Mouse (Mus musculus): ENCODE data around the gene Nbeal2. TPM values are rescaled to one million over a fixed set of nuclear protein-coding genes. Genes with fewer than 3 reads are reported as not detected.

Gene Nbeal2
- polyA plus RNA-seq, 1 experiment from 2014 or later: 3.6 TPM

DNA sequence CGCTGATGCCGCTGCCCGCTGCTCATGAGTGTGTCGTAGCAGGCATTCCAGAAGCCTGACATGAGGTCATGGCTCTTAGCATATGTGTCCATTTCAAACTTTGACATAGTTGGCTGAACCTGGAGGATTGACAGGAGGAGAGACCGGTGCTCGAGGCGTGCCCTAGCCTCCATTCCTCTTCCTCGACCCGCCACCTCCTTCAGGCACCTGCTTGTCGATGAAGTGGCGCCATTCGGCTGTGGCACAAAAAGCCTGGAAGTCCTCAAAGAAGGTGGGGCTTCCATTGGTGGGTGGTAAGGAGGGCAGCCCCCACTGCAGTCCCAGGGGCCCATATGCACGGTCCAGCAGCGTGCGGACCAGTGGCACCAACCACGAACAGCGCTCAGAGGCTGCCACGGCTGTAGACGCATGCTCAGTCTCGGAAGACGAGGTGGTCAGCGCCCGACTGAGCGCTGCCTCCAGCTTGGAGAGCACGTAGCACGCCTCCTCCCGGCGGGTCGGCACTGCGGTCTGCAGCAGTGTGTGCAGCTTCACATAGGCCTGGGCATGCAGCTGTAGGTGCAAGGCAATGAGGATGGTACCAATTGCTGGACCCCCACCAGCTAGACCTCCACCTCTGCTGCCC, 22.2 kb downstream of the Nbeal2 start:
- peak; percentile 74 for DNase-seq
- Histone ChIP-seq H3K4me1 (ENCODE audit: control insufficient read depth, insufficient read depth, low read length) (no peaks in the 10 kb centered on the region), H3K4me3 (replicated peaks; ENCODE audit: low read depth, low read length) (peak overlapping the region; percentile 22), H3K9ac (replicated peaks; ENCODE audit: low read length) (peak overlapping the region; percentile 30; the same call in 1 of the 2 replicates), H3K27me3 (ENCODE audit: control insufficient read depth, insufficient read depth, low read length) (0 out of 2 replicates have a peak, but pooled peaks cover 3% of the 10 kb centered on the region), H3K9me3 (ENCODE audit: control insufficient read depth, low read length) (no peaks in the 10 kb centered on the region), H3K4me2 (ENCODE audit: low read length) (peak overlapping the region; percentile 53), H3K27ac (replicated peaks; ENCODE audit: low read depth, low read length) (no peak overlapping the region), H3K36me3 (ENCODE audit: control insufficient read depth, insufficient read depth, low read length) (peaks cover 7% of the 10 kb centered on the region; the same call in 1 of the 2 replicates)
- 13% methylated on average over 30 of the region's 30 CpGs for whole genome bisulfite sequencing
- ATAC-seq (ENCODE audit: low FRiP score, low TSS enrichment): peak; percentile 14; the same call in 1 of the 2 replicates

DNA sequence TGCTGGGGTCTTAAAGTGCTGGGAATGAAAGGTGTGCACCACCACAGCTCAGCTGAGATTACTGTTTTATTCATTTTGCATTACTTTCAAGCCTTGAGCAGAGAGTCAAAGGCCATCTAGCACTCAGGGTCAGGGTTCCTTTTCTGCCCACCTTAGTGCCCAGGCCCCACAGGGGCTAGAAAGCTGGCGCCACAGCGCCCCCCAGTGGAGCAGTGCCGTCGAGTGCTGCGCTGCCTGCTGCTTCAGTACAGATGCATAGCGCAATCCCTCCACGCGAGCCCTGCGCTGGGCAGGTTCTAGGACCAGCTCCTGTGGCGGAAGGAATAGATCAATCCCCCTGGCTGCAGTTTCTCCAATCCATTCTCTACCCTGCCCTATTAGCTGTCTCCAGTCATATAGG, 22.8 kb downstream of the Nbeal2 start:
- no peaks in the 10 kb centered on the region for H3K4me1 ChIP-seq (ENCODE audit: control insufficient read depth, insufficient read depth, low read length)
- peak overlapping the region; percentile 53 for H3K4me2 ChIP-seq (ENCODE audit: low read length)
- H3K9ac ChIP-seq (replicated peaks; ENCODE audit: low read length): peak overlapping the region; percentile 30; the same call in 1 of the 2 replicates
- DNase-seq (peak; percentile 85), ATAC-seq (ENCODE audit: low FRiP score, low TSS enrichment) (no peak)
- WGBS: 6% methylated on average over 10 of the region's 10 CpGs
- no peak overlapping the region for H3K27ac ChIP-seq (replicated peaks; ENCODE audit: low read depth, low read length)
- 0 out of 2 replicates have a peak, but pooled peaks cover 7% of the 10 kb centered on the region for H3K36me3 ChIP-seq (ENCODE audit: control insufficient read depth, insufficient read depth, low read length)
- H3K4me3 ChIP-seq (replicated peaks; ENCODE audit: low read depth, low read length): peak overlapping the region; percentile 22; the same call in 1 of the 2 replicates
- 0 out of 2 replicates have a peak, but pooled peaks cover 3% of the 10 kb centered on the region for H3K27me3 ChIP-seq (ENCODE audit: control insufficient read depth, insufficient read depth, low read length)
- no peaks in the 10 kb centered on the region for H3K9me3 ChIP-seq (ENCODE audit: control insufficient read depth, low read length)

DNA sequence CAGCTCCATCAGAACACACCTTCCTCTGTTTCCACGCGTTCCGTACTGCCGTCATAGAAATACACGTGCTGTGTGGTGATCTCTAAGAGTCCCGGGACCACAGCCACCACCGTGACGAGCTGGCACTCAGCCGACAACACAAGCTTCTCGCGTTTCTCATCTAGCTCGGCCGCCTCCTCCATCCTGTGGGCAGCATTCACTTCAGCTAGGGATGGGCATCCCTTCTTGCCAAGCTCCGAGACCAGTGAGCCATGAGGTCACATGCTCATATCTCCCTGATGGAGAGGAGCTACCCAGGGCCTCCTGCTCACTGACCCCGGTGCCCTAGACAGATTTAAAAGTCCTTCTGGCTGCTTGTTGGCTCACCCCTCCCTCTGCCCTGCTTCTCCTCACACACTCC, 23.8 kb downstream of the Nbeal2 start:
- Histone ChIP-seq H3K27me3 (ENCODE audit: control insufficient read depth, insufficient read depth, low read length) (0 out of 2 replicates have a peak, but pooled peaks cover 3% of the 10 kb centered on the region), H3K9me3 (ENCODE audit: control insufficient read depth, low read length) (no peaks in the 10 kb centered on the region), H3K4me3 (replicated peaks; ENCODE audit: low read depth, low read length) (no peak overlapping the region), H3K4me2 (ENCODE audit: low read length) (no peak overlapping the region), H3K4me1 (ENCODE audit: control insufficient read depth, insufficient read depth, low read length) (no peaks in the 10 kb centered on the region), H3K9ac (replicated peaks; ENCODE audit: low read length) (no peak overlapping the region), H3K36me3 (ENCODE audit: control insufficient read depth, insufficient read depth, low read length) (0 out of 2 replicates have a peak, but pooled peaks cover 7% of the 10 kb centered on the region), H3K27ac (replicated peaks; ENCODE audit: low read depth, low read length) (no peak overlapping the region)
- DNase-seq (no peak), ATAC-seq (ENCODE audit: low FRiP score, low TSS enrichment) (no peak)
- 89% methylated on average over 15 of the region's 15 CpGs for WGBS

DNA sequence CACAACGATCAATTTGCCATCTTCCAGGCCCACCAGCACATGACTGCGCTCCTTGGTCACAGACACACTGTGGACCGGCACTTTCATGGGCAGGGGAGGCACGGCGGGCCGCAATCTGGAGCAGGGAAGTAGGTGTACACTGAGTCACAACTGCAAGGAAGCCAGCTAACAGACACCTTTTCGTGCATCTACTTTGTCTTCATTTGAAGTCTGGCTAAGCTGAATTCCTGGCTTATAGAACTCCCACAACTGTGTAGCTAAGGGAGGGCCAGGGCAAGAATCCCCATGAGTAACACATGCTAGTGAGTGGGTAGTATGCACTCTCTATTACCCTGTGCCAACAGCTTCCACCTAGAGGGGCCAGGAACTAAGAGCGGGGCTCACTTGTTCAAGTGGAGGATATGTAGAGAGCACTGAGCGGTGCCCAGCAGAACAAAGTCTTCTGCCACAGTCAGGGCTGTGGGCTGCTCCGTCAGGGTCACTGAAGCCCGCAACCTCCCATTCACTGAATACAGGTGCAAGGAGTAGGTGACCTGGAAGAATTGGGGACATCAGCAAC, 28.5 kb downstream of the Nbeal2 start:
- Histone ChIP-seq H3K9ac (replicated peaks; ENCODE audit: low read length) (peak overlapping the region; percentile 68), H3K4me1 (ENCODE audit: control insufficient read depth, insufficient read depth, low read length) (peaks cover 11% of the 10 kb centered on the region), H3K27ac (replicated peaks; ENCODE audit: low read depth, low read length) (peak overlapping the region; percentile 86), H3K27me3 (ENCODE audit: control insufficient read depth, insufficient read depth, low read length) (no peaks in the 10 kb centered on the region), H3K4me2 (ENCODE audit: low read length) (peak overlapping the region; percentile 99), H3K4me3 (replicated peaks; ENCODE audit: low read depth, low read length) (peak overlapping the region; percentile 46), H3K9me3 (ENCODE audit: control insufficient read depth, low read length) (no peaks in the 10 kb centered on the region), H3K36me3 (ENCODE audit: control insufficient read depth, insufficient read depth, low read length) (peaks cover 20% of the 10 kb centered on the region; the same call in 1 of the 2 replicates)
- DNase-seq (no peak), ATAC-seq (ENCODE audit: low FRiP score, low TSS enrichment) (no peak)
- 67% methylated on average over 11 of the region's 11 CpGs for WGBS

DNA sequence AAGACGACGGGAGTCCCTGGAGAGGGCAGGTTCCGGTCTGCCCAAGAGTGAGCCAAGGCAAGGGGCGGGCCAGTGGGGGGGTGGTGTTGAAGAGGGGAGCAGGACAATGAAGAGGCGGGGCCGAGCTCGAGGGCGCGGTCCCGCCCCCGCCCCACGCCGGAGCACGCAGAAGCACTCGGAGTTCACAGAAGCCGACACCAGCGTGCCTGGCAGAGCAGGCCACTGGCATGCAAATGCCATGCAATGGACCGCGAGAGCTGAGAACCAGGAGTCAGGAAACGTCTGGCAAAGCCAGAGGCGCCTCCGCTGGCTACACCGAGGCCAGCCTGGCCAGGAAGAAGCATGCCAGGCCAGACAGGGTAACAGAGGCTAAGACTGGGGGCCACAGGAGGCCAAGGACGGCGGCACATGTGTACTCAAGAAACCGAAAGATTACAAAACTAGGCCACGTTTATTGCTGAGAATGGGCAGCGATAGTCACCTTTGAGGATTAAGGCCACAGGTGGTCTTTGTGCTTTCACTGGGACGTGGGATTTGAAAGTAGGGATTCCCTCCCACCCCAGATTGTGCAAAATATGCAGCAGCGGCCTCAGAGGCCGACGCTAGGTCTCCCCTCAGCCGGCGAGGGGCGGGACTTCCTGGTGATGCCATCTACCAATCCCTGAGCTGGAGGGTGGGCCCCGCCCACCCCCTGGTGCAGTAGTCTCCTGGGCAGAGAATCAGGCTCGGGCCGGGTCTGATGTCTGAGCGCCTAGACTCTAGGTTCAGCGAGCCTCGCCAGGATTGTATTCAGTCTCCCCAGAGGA, 29.4 kb downstream of the Nbeal2 start, which contains the start of gene Nradd:
Nradd (minus strand) TSS at position 92 of the 806 bp plus-strand sequence.
- WGBS: under 1% methylated on average over 41 of the region's 41 CpGs
- H3K9ac ChIP-seq (replicated peaks; ENCODE audit: low read length): peak within 1 kb of the TSS; percentile 68
- no peaks in the 10 kb centered on the region for H3K27me3 ChIP-seq (ENCODE audit: control insufficient read depth, insufficient read depth, low read length)
- peak; percentile 96 for DNase-seq
- H3K4me3 ChIP-seq (replicated peaks; ENCODE audit: low read depth, low read length): peak within 1 kb of the TSS; percentile 46
- peak; percentile 94 for ATAC-seq (ENCODE audit: low FRiP score, low TSS enrichment)
- peaks cover 27% of the 10 kb centered on the region for H3K36me3 ChIP-seq (ENCODE audit: control insufficient read depth, insufficient read depth, low read length)
- H3K4me1 ChIP-seq (ENCODE audit: control insufficient read depth, insufficient read depth, low read length): peaks cover 11% of the 10 kb centered on the region
- H3K9me3 ChIP-seq (ENCODE audit: control insufficient read depth, low read length): no peaks in the 10 kb centered on the region
- H3K27ac ChIP-seq (replicated peaks; ENCODE audit: low read depth, low read length): peak within 1 kb of the TSS; percentile 86
- H3K4me2 ChIP-seq (ENCODE audit: low read length): peak within 1 kb of the TSS; percentile 99

DNA sequence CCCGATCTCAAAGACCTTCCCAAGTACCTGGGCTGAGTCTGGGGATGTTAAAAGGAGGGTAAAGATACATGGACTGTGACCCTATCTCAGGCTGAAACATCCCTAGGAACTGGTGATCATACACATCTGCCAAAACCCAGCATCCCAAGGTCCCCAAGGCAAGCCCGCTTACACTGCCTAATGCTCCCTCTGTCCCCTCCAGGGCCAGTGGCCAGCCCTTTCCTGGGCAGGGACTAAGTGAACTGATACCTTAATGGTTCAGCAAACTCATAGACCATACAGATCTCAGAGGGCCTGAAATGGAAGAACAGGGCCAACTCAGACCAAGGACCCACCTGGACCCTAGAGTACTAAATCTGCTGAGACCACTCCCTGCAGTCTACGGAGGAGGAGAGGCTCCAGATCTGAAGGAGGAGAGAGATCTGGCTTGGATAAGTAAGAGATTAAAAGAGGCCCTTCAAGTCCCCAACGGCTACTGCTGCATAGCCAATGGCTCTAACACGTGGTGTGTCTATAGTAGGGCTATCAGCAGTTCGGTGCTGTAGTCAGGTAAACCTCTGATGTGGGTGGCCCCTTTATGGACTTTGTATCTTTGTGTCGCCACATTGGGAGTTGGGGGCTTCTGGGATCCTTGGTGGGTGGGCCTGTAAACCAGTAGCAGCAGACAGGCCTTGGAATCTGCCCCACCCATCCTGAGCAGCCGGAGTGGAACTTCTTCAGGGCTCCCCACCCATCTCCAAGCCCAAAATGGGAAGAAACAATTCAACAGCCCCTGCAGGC, 30.4 kb downstream of the Nbeal2 start:
- Histone ChIP-seq H3K9ac (replicated peaks; ENCODE audit: low read length) (peak overlapping the region; percentile 68), H3K27me3 (ENCODE audit: control insufficient read depth, insufficient read depth, low read length) (no peaks in the 10 kb centered on the region), H3K9me3 (ENCODE audit: control insufficient read depth, low read length) (no peaks in the 10 kb centered on the region), H3K4me1 (ENCODE audit: control insufficient read depth, insufficient read depth, low read length) (peaks cover 11% of the 10 kb centered on the region), H3K4me2 (ENCODE audit: low read length) (peak overlapping the region; percentile 99), H3K27ac (replicated peaks; ENCODE audit: low read depth, low read length) (peak overlapping the region; percentile 86), H3K4me3 (replicated peaks; ENCODE audit: low read depth, low read length) (peak overlapping the region; percentile 46), H3K36me3 (ENCODE audit: control insufficient read depth, insufficient read depth, low read length) (peaks cover 37% of the 10 kb centered on the region)
- ATAC-seq (ENCODE audit: low FRiP score, low TSS enrichment) (no peak), DNase-seq (peak; percentile 7)
- 36% methylated on average over 8 of the region's 8 CpGs for WGBS

DNA sequence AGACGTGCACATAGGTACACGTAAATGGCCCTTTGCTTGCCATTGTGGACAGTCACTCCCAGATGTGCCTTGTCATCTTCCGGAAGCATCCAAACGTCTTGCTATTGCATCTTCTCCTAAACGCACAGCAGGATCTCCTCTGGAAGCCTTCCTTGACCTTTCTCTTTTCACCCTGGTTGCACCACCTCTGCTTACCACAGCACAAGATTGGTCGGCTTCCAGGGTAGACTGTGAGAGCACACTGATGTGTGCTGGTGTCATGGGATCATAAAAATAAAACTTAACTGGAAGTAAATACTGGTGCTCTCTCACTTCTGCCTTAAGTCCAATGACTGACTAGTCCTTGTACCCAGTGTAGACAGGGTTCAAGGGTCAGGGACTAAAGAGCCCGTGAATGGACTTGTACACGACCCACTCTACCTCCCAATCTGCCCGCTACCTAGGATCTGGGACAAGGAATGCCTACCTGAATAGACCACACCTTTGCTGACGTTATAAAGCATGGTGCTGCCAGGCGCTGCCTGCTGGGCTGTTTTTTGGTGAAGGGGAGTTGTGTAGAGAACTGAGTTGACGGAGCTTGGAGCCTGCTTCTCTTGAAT, 31.2 kb downstream of the Nbeal2 start:
- Histone ChIP-seq H3K4me1 (ENCODE audit: control insufficient read depth, insufficient read depth, low read length) (peaks cover 11% of the 10 kb centered on the region), H3K9me3 (ENCODE audit: control insufficient read depth, low read length) (no peaks in the 10 kb centered on the region), H3K4me3 (replicated peaks; ENCODE audit: low read depth, low read length) (no peak overlapping the region), H3K36me3 (ENCODE audit: control insufficient read depth, insufficient read depth, low read length) (peaks cover 39% of the 10 kb centered on the region), H3K27ac (replicated peaks; ENCODE audit: low read depth, low read length) (no peak overlapping the region), H3K27me3 (ENCODE audit: control insufficient read depth, insufficient read depth, low read length) (no peaks in the 10 kb centered on the region), H3K9ac (replicated peaks; ENCODE audit: low read length) (no peak overlapping the region), H3K4me2 (ENCODE audit: low read length) (no peak overlapping the region)
- DNase-seq (no peak), ATAC-seq (ENCODE audit: low FRiP score, low TSS enrichment) (no peak)
- WGBS: 90% methylated on average over 12 of the region's 12 CpGs

DNA sequence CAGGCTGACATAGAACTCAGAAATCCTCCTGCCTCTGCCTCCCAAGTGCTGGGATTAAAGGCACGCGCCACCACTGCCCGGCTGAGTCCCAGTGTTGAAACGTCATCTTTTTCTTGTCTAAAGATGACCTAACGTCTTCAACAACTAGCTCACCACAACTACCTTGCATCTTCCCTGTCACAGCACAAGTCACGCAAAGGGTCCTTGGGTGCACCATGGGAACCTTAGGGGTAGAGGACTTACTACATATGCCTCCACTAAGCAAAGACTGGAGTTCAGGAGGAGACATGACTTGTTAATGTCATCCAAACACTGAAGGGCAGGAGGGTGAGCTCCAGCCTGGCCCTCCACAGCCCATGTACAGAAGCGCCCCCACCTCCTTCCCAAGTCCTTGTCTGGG, 33.3 kb downstream of the Nbeal2 start:
- no peak for ATAC-seq (ENCODE audit: low FRiP score, low TSS enrichment)
- Histone ChIP-seq H3K27ac (replicated peaks; ENCODE audit: low read depth, low read length) (no peak overlapping the region), H3K27me3 (ENCODE audit: control insufficient read depth, insufficient read depth, low read length) (no peaks in the 10 kb centered on the region), H3K4me2 (ENCODE audit: low read length) (no peak overlapping the region), H3K4me1 (ENCODE audit: control insufficient read depth, insufficient read depth, low read length) (peaks cover 11% of the 10 kb centered on the region), H3K9ac (replicated peaks; ENCODE audit: low read length) (no peak overlapping the region), H3K36me3 (ENCODE audit: control insufficient read depth, insufficient read depth, low read length) (peaks cover 53% of the 10 kb centered on the region), H3K9me3 (ENCODE audit: control insufficient read depth, low read length) (no peaks in the 10 kb centered on the region), H3K4me3 (replicated peaks; ENCODE audit: low read depth, low read length) (no peak overlapping the region)
- DNase-seq: no peak
- 95% methylated on average over 7 of the region's 7 CpGs for WGBS

Data from midbrain, embryonic 14.5 days (tissue).